Mouse (Mus musculus) kidney, embryonic 15.5 days (tissue): ENCODE measurements around the gene Prelid3b. TPM values are rescaled to one million over a fixed set of nuclear protein-coding genes. Genes with fewer than 3 reads are reported as not detected.

Experiments used
- ATAC-seq: fragments of 200-750 bp; cut with Nextera tagmentation; replicated peaks from 2 replicates; pipeline ENCODE4 v1.8.0; 2017; ENCODE audit warnings: moderate TSS enrichment; ENCODE audit not compliant: low FRiP score
- H3K27ac ChIP-seq: fragments of 300-500 bp; sonication (generic); 2 replicates; pipeline ENCODE4 v1.5.1; 2015; ENCODE audit warnings: mild to moderate bottlenecking, inconsistent platforms
- H3K27me3 ChIP-seq: fragments of 300-500 bp; sonication (generic); 2 replicates; pipeline ENCODE4 v1.6.1; 2015; ENCODE audit warnings: inconsistent platforms
- H3K36me3 ChIP-seq: fragments of 300-500 bp; sonication (generic); 2 replicates; pipeline ENCODE4 v1.6.1; 2015; ENCODE audit warnings: inconsistent platforms
- H3K4me1 ChIP-seq: fragments of 300-500 bp; sonication (generic); 2 replicates; pipeline ENCODE4 v1.6.1; 2015; ENCODE audit warnings: inconsistent platforms
- H3K4me2 ChIP-seq: fragments of 300-500 bp; sonication (generic); 2 replicates; pipeline ENCODE4 v1.6.1; 2015; ENCODE audit warnings: moderate library complexity, mild to moderate bottlenecking, inconsistent platforms
- H3K4me3 ChIP-seq: fragments of 300-500 bp; sonication (generic); replicated peaks from 2 replicates; pipeline ENCODE4 v1.5.1; 2015; ENCODE audit warnings: mild to moderate bottlenecking, inconsistent platforms
- H3K9ac ChIP-seq: fragments of 300-500 bp; sonication (generic); 2 replicates; pipeline ENCODE4 v1.6.1; 2015; ENCODE audit warnings: mild to moderate bottlenecking, inconsistent platforms
- H3K9me3 ChIP-seq: fragments of 300-500 bp; sonication (generic); replicated peaks from 2 replicates; pipeline ENCODE4 v1.6.1; 2016; ENCODE audit warnings: inconsistent platforms
- WGBS: fragments of 180-500 bp; shearing (Covaris S2); methylation state at CpG from one replicate; pipeline ENCODE4 v1.1.7; 2015; ENCODE audit warnings: mixed read lengths; 5-methylcytosine and 5-hydroxymethylcytosine counted together
- polyA plus RNA-seq: library from polyadenylated mRNA; unstranded; fragments of >200 nt; fragmentation: Nextera tagmentation; extraction: Ambion mirVana; gene quantifications from 2 replicates; pipeline ENCODE4 v1.2.1, GENCODE M21; 2015

Gene Prelid3b
- polyA plus RNA-seq = 109 and 110 TPM in 2 replicates

DNA sequence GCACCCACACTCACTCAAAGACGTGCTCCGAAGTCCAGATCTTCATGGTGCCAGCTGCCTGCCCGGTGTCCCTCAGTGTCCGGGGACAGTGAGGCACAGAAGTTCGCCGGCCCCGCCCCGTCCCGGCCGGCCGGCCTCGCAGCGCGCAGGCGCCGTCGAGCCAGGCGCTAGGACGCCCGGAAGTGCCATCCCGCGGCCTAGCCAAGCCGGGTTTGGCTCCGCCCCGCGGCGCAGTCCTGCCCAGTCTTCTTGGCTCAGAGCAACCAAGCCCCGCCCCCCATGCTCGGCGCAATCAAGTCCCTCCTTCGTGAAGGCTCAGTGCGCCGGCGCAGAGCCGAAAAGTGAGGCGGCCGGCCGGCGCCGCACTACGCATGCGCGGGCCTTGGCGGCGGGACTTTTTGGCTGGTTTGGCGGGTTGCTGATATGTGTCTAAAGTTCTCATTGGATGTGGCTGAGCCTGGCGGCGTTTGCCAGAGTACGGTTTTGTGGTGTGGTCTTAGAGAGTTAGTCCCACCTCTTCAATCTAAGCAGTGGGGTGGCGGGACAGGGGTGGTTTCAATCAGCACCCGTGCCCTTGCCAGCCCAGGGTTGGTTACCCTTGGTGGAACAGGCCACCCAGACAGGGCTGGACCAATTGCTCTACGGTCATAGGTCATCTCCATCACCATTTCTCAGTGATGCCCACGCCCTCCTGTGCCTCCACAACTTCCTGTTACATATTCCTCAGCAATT is at the start of gene Prelid3b:
Gene Prelid3b, minus strand, starts transcription at position 264 of the 732 bp plus-strand sequence.
- Histone ChIP-seq H3K9me3 (no peaks in the 10 kb centered on the region), H3K4me1 (peaks cover 33% of the 10 kb centered on the region), H3K36me3 (peaks cover 25% of the 10 kb centered on the region), H3K27me3 (no peaks in the 10 kb centered on the region), H3K9ac (peak within 1 kb of the TSS; percentile 89), H3K4me2 (peak within 1 kb of the TSS; percentile 78), H3K27ac (peak within 1 kb of the TSS; percentile 84), H3K4me3 (peak within 1 kb of the TSS; percentile 88)
- ATAC-seq = peak; percentile 99
- WGBS = under 1% methylated on average over 53 of the region's 53 CpGs

DNA sequence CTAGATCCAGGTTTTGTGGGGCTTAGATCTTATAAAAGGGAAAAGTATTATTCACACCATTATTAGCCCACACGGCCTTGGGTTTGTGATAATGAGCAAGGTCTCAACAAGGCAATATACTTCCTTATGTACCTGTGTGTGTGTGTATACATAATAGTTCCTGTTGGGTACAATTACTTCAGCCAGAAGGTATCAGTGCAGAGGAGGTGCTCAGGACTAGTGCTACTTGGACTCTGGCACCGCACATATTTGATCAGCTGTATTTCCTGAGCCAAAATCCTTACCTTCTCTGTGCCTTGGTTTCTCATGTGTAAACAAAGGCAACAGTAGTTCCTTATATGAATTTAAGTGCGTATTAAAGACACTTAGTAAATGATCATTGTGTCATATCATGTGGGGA is 49.3 kb upstream of the Prelid3b start:
- ATAC-seq = no peak
- no peak overlapping the region for H3K4me2 ChIP-seq
- H3K27me3 ChIP-seq = no peaks in the 10 kb centered on the region
- H3K9me3 ChIP-seq = no peaks in the 10 kb centered on the region
- H3K27ac ChIP-seq = no peak overlapping the region
- H3K4me3 ChIP-seq = no peak overlapping the region
- no peaks in the 10 kb centered on the region for H3K36me3 ChIP-seq
- 89% methylated on average over 3 of the region's 3 CpGs for WGBS
- H3K9ac ChIP-seq = no peak overlapping the region
- H3K4me1 ChIP-seq = no peaks in the 10 kb centered on the region

DNA sequence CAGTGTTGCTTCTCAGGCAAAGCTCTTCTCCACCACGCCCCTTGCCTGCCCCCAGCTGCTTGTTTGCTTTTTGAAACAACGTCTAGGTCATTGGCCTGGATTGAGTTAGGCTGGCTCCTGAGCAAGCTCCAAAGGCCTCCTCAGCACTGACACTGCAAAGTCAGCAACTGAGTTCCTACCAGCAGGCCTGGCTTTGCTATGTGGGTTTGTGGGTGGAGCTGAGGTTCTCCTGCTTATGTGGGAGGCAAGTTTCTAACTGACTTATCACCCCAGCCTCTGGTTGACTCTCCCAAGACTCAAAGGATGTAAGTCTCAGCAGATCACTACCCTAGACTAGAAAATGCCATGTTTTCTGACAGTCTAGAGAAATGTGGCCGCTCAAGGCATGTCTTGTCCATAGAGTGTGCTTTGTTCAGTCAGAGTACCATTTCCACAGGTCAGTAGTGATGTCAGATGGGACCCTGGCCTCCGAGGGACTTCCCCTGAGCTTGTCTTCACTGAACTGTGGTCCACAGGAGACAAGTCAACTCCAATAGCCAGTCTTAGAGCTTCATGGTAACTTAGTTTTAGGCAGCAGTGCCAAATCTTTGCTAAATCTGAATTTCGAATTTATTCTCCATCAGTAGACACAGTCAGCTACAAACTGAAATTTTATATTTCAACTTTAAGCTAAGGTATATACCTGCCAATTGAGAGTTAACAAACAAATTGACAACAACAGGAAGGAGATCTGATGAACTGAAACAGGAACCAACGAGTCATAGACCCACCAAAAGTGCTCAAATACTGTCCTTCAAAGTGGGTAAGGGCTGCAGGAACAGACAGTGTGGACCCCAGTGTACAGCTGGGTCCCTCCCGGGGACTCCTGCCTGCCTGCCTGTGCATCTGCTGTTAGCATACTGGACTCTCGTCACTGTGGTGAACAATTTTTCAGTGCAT is 44.5 kb upstream of the Prelid3b start:
- no peaks in the 10 kb centered on the region for H3K4me1 ChIP-seq
- H3K36me3 ChIP-seq = no peaks in the 10 kb centered on the region
- no peak for ATAC-seq
- H3K9ac ChIP-seq = no peak overlapping the region
- H3K27me3 ChIP-seq = no peaks in the 10 kb centered on the region
- 64% methylated on average over 8 of the region's 8 CpGs for WGBS
- H3K27ac ChIP-seq = no peak overlapping the region
- H3K9me3 ChIP-seq = no peaks in the 10 kb centered on the region
- no peak overlapping the region for H3K4me3 ChIP-seq
- H3K4me2 ChIP-seq = no peak overlapping the region

DNA sequence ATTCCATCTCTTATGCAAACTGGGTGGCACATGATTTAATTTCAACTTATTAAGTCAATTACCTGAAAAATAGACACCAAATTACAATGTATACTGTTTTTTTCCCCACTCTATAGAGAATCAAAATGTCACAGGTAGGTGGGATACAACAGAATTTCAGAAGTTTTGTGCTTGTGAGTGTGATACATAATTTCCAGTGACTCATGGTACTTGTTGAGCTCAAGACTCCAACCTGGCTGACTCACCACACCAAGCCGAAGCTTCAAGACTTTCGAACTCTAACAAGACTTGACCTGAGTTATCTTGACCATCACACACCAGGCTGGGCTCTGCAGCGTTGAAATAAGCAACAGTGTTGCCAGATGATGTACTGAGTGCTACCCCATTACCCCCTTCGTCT is 42.0 kb upstream of the Prelid3b start:
- ATAC-seq = no peak

DNA sequence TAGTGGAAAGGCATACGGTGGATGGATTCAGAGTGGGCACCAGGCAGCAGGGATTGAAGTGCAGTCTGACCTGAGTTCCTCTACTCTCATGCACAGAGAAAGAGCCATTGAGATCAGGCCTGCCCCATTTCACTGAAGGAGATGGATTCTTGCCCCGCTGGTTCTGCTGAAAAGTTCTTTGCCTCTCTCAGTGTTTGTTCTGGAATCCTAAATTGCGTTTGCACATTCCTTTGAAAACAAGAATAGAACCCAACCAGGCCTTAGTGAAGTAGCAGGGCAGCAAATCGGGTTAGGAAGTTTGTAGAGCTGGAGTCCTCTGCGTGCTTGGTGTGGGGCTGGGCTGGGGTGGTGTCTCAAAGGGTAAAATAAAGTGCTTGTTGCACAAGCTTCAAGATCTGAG is 40.9 kb upstream of the Prelid3b start:
- H3K4me1 ChIP-seq = no peaks in the 10 kb centered on the region
- WGBS = 87% methylated on average over 5 of the region's 5 CpGs
- H3K9me3 ChIP-seq = no peaks in the 10 kb centered on the region
- H3K27me3 ChIP-seq = no peaks in the 10 kb centered on the region
- no peak overlapping the region for H3K9ac ChIP-seq
- H3K36me3 ChIP-seq = no peaks in the 10 kb centered on the region
- no peak overlapping the region for H3K4me3 ChIP-seq
- ATAC-seq = no peak
- no peak overlapping the region for H3K27ac ChIP-seq
- H3K4me2 ChIP-seq = no peak overlapping the region

More for the DNA sequence above, 42.0 kb upstream of the Prelid3b start:
- Histone ChIP-seq H3K27me3 (no peaks in the 10 kb centered on the region), H3K36me3 (no peaks in the 10 kb centered on the region), H3K27ac (no peak overlapping the region), H3K9me3 (no peaks in the 10 kb centered on the region), H3K4me1 (no peaks in the 10 kb centered on the region), H3K4me2 (no peak overlapping the region), H3K4me3 (no peak overlapping the region), H3K9ac (no peak overlapping the region)
- 73% methylated on average over 4 of the region's 4 CpGs for WGBS

DNA sequence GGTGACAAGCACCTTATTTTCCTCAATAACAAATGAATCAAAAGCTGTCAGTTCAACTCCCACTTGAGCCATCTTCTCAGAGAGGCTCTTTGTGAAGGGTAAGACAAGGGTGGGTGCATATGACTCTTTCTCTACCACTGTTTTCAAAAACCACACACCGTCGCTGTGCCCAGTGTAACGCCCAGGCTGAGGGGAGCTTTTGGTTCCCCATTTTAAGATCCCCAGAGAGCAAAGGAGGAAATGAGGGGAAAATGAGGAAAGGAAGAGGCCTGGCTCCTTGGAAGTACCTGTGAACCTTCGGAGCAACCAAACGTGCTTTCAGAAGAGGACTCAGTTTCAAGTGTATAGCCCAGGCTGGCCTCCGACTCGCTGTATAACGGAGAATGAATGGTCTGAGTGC is 36.9 kb upstream of the Prelid3b start:
- Histone ChIP-seq H3K4me1 (no peaks in the 10 kb centered on the region), H3K4me3 (no peak overlapping the region), H3K27ac (no peak overlapping the region), H3K9me3 (no peaks in the 10 kb centered on the region), H3K9ac (no peak overlapping the region), H3K36me3 (no peaks in the 10 kb centered on the region), H3K4me2 (no peak overlapping the region), H3K27me3 (no peaks in the 10 kb centered on the region)
- 91% methylated on average over 8 of the region's 8 CpGs for WGBS
- ATAC-seq = no peak

DNA sequence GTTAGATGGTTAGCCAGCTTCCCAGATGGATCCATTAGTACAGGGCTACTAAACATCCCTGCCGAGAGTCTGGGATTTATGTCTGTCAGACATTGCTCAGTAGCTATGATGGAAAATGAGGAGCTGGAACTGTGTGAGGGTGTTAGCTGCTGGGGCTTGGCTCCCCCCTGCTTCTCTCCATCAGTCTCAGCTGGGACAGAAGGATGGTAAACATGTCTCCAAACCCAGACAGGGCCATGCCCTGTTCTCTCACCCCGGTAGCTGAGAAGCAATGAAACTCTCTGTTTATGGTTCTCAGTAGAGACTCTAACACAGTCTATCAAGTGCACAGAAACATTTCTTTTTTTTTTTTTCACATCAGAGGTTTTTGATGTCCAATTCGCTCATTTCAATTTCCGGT is 35.1 kb upstream of the Prelid3b start:
- Histone ChIP-seq H3K9ac (no peak overlapping the region), H3K9me3 (no peaks in the 10 kb centered on the region), H3K27ac (no peak overlapping the region), H3K27me3 (no peaks in the 10 kb centered on the region), H3K4me2 (no peak overlapping the region), H3K36me3 (no peaks in the 10 kb centered on the region), H3K4me3 (no peak overlapping the region), H3K4me1 (peaks cover 3% of the 10 kb centered on the region)
- 57% methylated on average over 4 of the region's 4 CpGs for WGBS
- no peak for ATAC-seq

DNA sequence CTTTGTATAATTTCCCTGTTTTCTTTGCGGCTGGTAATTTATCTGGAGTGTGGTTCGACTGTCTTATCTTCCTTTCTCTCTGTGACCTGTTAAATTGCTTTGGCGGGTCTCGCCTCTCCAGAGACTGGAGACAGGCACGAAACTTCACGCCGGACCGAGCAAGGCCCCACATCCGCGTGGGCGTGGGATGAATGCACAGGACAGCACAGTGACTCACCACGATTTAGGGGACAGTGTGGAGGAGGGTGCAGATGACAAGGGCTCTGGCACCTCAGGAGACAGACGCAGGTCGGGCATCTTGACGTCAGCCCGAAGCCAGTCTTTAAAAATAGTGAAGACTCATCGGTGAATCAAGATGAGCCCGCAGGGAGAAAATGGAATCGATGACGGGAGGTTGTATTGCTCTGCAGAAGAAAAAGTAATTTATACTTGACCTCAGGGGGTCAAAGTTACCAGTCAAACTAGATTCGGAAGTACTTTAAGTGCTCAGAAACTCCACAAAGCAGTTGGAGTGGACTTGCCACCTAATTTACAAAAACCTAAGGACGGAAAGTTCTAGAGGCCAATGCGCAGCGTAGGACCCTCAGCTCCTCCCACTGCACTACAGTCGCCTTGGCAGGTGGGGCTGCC is 30.1 kb upstream of the Prelid3b start:
- H3K36me3 ChIP-seq = no peaks in the 10 kb centered on the region
- no peaks in the 10 kb centered on the region for H3K27me3 ChIP-seq
- ATAC-seq = 0 out of 2 replicates have a peak, but pooled peaks have one; percentile 73
- H3K9ac ChIP-seq = no peak overlapping the region
- WGBS = 45% methylated on average over 25 of the region's 25 CpGs
- H3K9me3 ChIP-seq = no peaks in the 10 kb centered on the region
- H3K4me3 ChIP-seq = no peak overlapping the region
- H3K27ac ChIP-seq = no peak overlapping the region
- H3K4me2 ChIP-seq = peak overlapping the region; percentile 47
- H3K4me1 ChIP-seq = peaks cover 11% of the 10 kb centered on the region

DNA sequence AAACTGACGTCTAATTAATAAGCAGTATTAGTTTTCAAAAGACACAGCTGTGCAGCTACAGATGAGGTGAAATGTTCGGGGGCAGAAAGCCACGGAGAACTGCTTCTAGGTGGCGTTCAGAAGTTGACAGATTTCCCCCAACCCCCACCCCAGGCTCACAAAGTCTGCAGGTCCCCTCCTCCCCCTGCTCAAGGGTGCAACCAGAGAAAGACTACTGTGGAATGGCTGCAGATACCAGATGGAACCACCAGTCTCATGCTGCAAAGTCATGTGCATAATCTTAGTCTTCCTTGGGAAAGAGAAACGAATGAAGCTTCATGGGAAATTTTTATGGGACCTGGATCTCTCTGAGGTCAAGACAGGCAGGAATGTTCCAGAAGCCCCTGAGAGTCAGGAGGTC is 29.4 kb upstream of the Prelid3b start:
- no peaks in the 10 kb centered on the region for H3K27me3 ChIP-seq
- H3K4me2 ChIP-seq = 0 out of 2 replicates have a peak overlapping the region, but pooled peaks have one; percentile 47
- no peak for ATAC-seq
- 29% methylated on average over 5 of the region's 5 CpGs for WGBS
- no peaks in the 10 kb centered on the region for H3K9me3 ChIP-seq
- no peak overlapping the region for H3K27ac ChIP-seq
- peaks cover 11% of the 10 kb centered on the region for H3K4me1 ChIP-seq
- H3K9ac ChIP-seq = no peak overlapping the region
- no peak overlapping the region for H3K4me3 ChIP-seq
- H3K36me3 ChIP-seq = no peaks in the 10 kb centered on the region

DNA sequence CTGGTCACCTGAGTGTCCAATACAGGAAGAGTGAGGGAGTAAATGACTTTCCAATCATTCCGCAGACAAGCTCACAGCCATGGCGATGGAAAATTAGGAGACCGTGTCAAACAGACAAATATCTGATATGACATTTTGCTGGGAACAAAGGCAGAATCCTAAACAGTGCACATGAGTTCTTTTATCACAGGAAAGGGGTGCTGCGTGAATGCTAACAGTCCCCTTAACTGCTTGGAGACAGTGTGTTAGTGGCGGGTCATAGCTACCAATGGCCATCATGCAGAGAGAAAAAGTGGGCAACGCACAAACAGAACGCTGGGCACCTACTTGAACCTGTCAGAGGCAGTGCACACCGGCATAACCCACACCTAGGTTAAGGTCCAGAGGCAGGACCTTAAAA is 28.6 kb upstream of the Prelid3b start:
- H3K4me2 ChIP-seq = no peak overlapping the region
- no peaks in the 10 kb centered on the region for H3K9me3 ChIP-seq
- WGBS = 91% methylated on average over 8 of the region's 8 CpGs
- ATAC-seq = no peak
- no peaks in the 10 kb centered on the region for H3K36me3 ChIP-seq
- no peak overlapping the region for H3K27ac ChIP-seq
- H3K27me3 ChIP-seq = no peaks in the 10 kb centered on the region
- peaks cover 11% of the 10 kb centered on the region for H3K4me1 ChIP-seq
- no peak overlapping the region for H3K4me3 ChIP-seq
- H3K9ac ChIP-seq = no peak overlapping the region

DNA sequence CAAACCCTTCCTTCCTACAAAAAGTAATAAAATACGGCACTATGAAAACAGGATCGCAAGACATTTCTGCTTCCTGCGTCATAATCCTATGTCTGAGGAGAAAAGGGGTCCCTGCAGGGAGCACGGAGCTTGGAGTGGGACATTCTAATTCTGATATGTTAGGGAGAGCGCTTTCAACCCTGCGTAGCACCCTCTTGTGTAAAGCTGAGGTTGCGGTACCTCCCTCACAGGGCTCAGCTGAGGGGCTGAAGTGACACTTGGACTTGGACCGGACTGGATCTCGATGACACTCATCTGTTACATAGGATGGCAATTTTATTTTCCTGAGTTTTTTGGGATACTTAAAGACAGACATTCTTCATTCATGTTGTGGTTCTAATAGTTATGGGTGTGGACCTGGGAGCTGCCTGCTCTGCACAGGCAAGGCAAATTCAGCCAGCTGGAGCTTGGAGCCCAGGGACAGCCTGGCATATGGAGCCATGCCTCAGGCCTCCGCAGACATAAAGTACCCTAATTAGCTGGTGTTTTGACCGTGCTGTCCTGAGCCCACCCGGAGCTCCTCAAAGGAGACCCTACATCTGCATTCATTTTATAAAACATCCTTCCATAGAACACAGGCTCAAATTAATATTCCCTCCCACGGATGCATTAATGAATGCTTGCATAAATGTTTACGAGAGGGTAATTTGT is 28.1 kb upstream of the Prelid3b start:
- Histone ChIP-seq H3K4me1 (peaks cover 11% of the 10 kb centered on the region), H3K27ac (no peak overlapping the region), H3K4me2 (no peak overlapping the region), H3K4me3 (no peak overlapping the region), H3K9ac (no peak overlapping the region), H3K27me3 (no peaks in the 10 kb centered on the region), H3K36me3 (no peaks in the 10 kb centered on the region), H3K9me3 (no peaks in the 10 kb centered on the region)
- WGBS = 82% methylated on average over 14 of the region's 14 CpGs
- ATAC-seq = no peak
